Mouse (Mus musculus) cerebellum, postnatal 25 days (tissue): ENCODE data around the gene Tnip2.

ENCODE experiments used
- DNase-seq, 2 experiments: peaks; one replicate each; pipeline ENCODE4 v3.0.0; 2021; ENCODE audit warnings: mixed read lengths in 2 of 2

Tnip2 gene

GRCm38 (mm10) chr5:34458994-34459393 is 54.8 kb downstream of the Tnip2 start:
- no peak for DNase-seq

- DNase-seq: no peak
Observed at GRCm38 (mm10) chr5:34446207-34446606, 67.6 kb downstream of the Tnip2 start.
